Mouse (Mus musculus): Measurements from ENCODE around the gene Klf3. TPM values are rescaled to one million over a fixed set of nuclear protein-coding genes. Genes with fewer than 3 reads are reported as not detected.

The Klf3 gene
- polyA plus RNA-seq, 1 experiment from 2014 or later, result 32.5 TPM

GRCm38 (mm10) chr5:64823431-64823830 is 20.2 kb downstream of the Klf3 start:
- Histone ChIP-seq H3K4me1 (no peaks in the 10 kb centered on the region), H3K27ac (no peak overlapping the region), H3K27me3 (no peaks in the 10 kb centered on the region), H3K9me3 (no peaks in the 10 kb centered on the region), H3K4me3 (replicated peaks) (no peak overlapping the region), H3K9ac (no peak overlapping the region), H3K4me2 (no peak overlapping the region), H3K36me3 (replicated peaks) (peaks cover 75% of the 10 kb centered on the region)
- 98% methylated on average over 11 of the region's 11 CpGs for WGBS
- ATAC-seq (ENCODE audit: low FRiP score), result no peak

- ATAC-seq (ENCODE audit: low FRiP score), result no peak
- Histone ChIP-seq H3K4me2 (no peak overlapping the region), H3K27ac (no peak overlapping the region), H3K9ac (no peak overlapping the region), H3K4me1 (no peaks in the 10 kb centered on the region), H3K4me3 (replicated peaks) (no peak overlapping the region), H3K36me3 (replicated peaks) (peaks cover 78% of the 10 kb centered on the region), H3K9me3 (no peaks in the 10 kb centered on the region), H3K27me3 (no peaks in the 10 kb centered on the region)
- 94% methylated on average over 3 of the region's 3 CpGs for WGBS
These were observed 21.6 kb downstream of the Klf3 start for GRCm38 (mm10) chr5:64824765-64825164.

GRCm38 (mm10) chr5:64825496-64825895 is 22.3 kb downstream of the Klf3 start:
- no peak overlapping the region for H3K9ac ChIP-seq
- peaks cover 77% of the 10 kb centered on the region for H3K36me3 ChIP-seq (replicated peaks)

GRCm38 (mm10) chr5:64827151-64827550 is 24.0 kb downstream of the Klf3 start:
- WGBS, result 95% methylated on average over 12 of the region's 12 CpGs
- H3K27ac ChIP-seq, result no peak overlapping the region
- H3K36me3 ChIP-seq (replicated peaks), result peaks cover 66% of the 10 kb centered on the region
- no peaks in the 10 kb centered on the region for H3K4me1 ChIP-seq
- no peaks in the 10 kb centered on the region for H3K27me3 ChIP-seq
- ATAC-seq (ENCODE audit: low FRiP score), result no peak
- H3K4me2 ChIP-seq, result no peak overlapping the region
- no peak overlapping the region for H3K9ac ChIP-seq
- no peaks in the 10 kb centered on the region for H3K9me3 ChIP-seq
- no peak overlapping the region for H3K4me3 ChIP-seq (replicated peaks)

More at GRCm38 (mm10) chr5:64825496-64825895, 22.3 kb downstream of the Klf3 start:
- Histone ChIP-seq H3K27ac (no peak overlapping the region), H3K4me3 (replicated peaks) (no peak overlapping the region), H3K27me3 (no peaks in the 10 kb centered on the region), H3K4me2 (no peak overlapping the region), H3K9me3 (no peaks in the 10 kb centered on the region), H3K4me1 (no peaks in the 10 kb centered on the region)
- no peak for ATAC-seq (ENCODE audit: low FRiP score)
- WGBS, result 92% methylated on average over 7 of the region's 7 CpGs

GRCm38 (mm10) chr5:64828314-64828713 is 25.1 kb downstream of the Klf3 start:
- 93% methylated on average over 9 of the region's 9 CpGs for WGBS
- no peak overlapping the region for H3K4me2 ChIP-seq
- no peak overlapping the region for H3K4me3 ChIP-seq (replicated peaks)
- no peaks in the 10 kb centered on the region for H3K4me1 ChIP-seq
- no peak for ATAC-seq (ENCODE audit: low FRiP score)
- H3K27me3 ChIP-seq, result no peaks in the 10 kb centered on the region
- peaks cover 55% of the 10 kb centered on the region for H3K36me3 ChIP-seq (replicated peaks)
- H3K9me3 ChIP-seq, result no peaks in the 10 kb centered on the region
- H3K27ac ChIP-seq, result no peak overlapping the region
- no peak overlapping the region for H3K9ac ChIP-seq

- Histone ChIP-seq H3K9ac (no peak overlapping the region), H3K4me2 (no peak overlapping the region), H3K4me3 (replicated peaks) (no peak overlapping the region), H3K27me3 (no peaks in the 10 kb centered on the region), H3K27ac (no peak overlapping the region), H3K9me3 (no peaks in the 10 kb centered on the region), H3K36me3 (replicated peaks) (peaks cover 43% of the 10 kb centered on the region), H3K4me1 (no peaks in the 10 kb centered on the region)
- 92% methylated on average over 10 of the region's 10 CpGs for WGBS
- no peak for ATAC-seq (ENCODE audit: low FRiP score)
These were observed 26.4 kb downstream of the Klf3 start for GRCm38 (mm10) chr5:64829606-64830005.

- Histone ChIP-seq H3K36me3 (replicated peaks) (peaks cover 40% of the 10 kb centered on the region), H3K9me3 (no peaks in the 10 kb centered on the region), H3K4me3 (replicated peaks) (no peak overlapping the region), H3K27me3 (no peaks in the 10 kb centered on the region), H3K4me1 (no peaks in the 10 kb centered on the region), H3K9ac (no peak overlapping the region), H3K4me2 (no peak overlapping the region), H3K27ac (no peak overlapping the region)
- ATAC-seq (ENCODE audit: low FRiP score), result no peak
- WGBS, result 62% methylated on average over 3 of the region's 3 CpGs
These were observed 27.6 kb downstream of the Klf3 start for GRCm38 (mm10) chr5:64830773-64831172.

- no peak for ATAC-seq (ENCODE audit: low FRiP score)
- Histone ChIP-seq H3K4me1 (no peaks in the 10 kb centered on the region), H3K4me2 (no peak overlapping the region), H3K9ac (no peak overlapping the region), H3K36me3 (replicated peaks) (peaks cover 17% of the 10 kb centered on the region), H3K27me3 (no peaks in the 10 kb centered on the region), H3K9me3 (no peaks in the 10 kb centered on the region), H3K27ac (no peak overlapping the region), H3K4me3 (replicated peaks) (no peak overlapping the region)
These were observed 30.2 kb downstream of the Klf3 start for GRCm38 (mm10) chr5:64833410-64833809.

- Histone ChIP-seq H3K4me1 (no peaks in the 10 kb centered on the region), H3K27me3 (no peaks in the 10 kb centered on the region), H3K4me2 (no peak overlapping the region), H3K9ac (no peak overlapping the region), H3K9me3 (no peaks in the 10 kb centered on the region), H3K4me3 (replicated peaks) (no peak overlapping the region), H3K27ac (no peak overlapping the region), H3K36me3 (replicated peaks) (peaks cover 9% of the 10 kb centered on the region)
- no peak for ATAC-seq (ENCODE audit: low FRiP score)
- 76% methylated on average over 1 of the region's 1 CpGs for WGBS
These were observed 31.0 kb downstream of the Klf3 start for GRCm38 (mm10) chr5:64834213-64834612.

GRCm38 (mm10) chr5:64835295-64835694 is 32.1 kb downstream of the Klf3 start:
- no peaks in the 10 kb centered on the region for H3K9me3 ChIP-seq
- 89% methylated on average over 4 of the region's 4 CpGs for WGBS
- ATAC-seq (ENCODE audit: low FRiP score), result no peak
- H3K27me3 ChIP-seq, result no peaks in the 10 kb centered on the region
- H3K4me3 ChIP-seq (replicated peaks), result no peak overlapping the region
- no peak overlapping the region for H3K9ac ChIP-seq
- H3K27ac ChIP-seq, result no peak overlapping the region
- no peaks in the 10 kb centered on the region for H3K36me3 ChIP-seq (replicated peaks)
- no peak overlapping the region for H3K4me2 ChIP-seq
- H3K4me1 ChIP-seq, result no peaks in the 10 kb centered on the region; the same call in 1 of the 2 replicates

- H3K9me3 ChIP-seq, result peaks cover 7% of the 10 kb centered on the region; the same call in 1 of the 2 replicates
- no peak overlapping the region for H3K4me3 ChIP-seq (replicated peaks)
- H3K4me1 ChIP-seq, result no peaks in the 10 kb centered on the region; the same call in 1 of the 2 replicates
- H3K36me3 ChIP-seq (replicated peaks), result no peaks in the 10 kb centered on the region
- no peak for ATAC-seq (ENCODE audit: low FRiP score)
- 82% methylated on average over 6 of the region's 6 CpGs for WGBS
- H3K9ac ChIP-seq, result no peak overlapping the region
- H3K27ac ChIP-seq, result no peak overlapping the region
- no peak overlapping the region for H3K4me2 ChIP-seq
- H3K27me3 ChIP-seq, result no peaks in the 10 kb centered on the region
These were observed 35.9 kb downstream of the Klf3 start for GRCm38 (mm10) chr5:64839016-64839599.

GRCm38 (mm10) chr5:64840087-64840486 is 36.9 kb downstream of the Klf3 start:
- Histone ChIP-seq H3K9ac (no peak overlapping the region), H3K4me2 (no peak overlapping the region), H3K36me3 (replicated peaks) (no peaks in the 10 kb centered on the region), H3K9me3 (peaks cover 9% of the 10 kb centered on the region; the same call in 1 of the 2 replicates), H3K27me3 (no peaks in the 10 kb centered on the region), H3K27ac (no peak overlapping the region), H3K4me1 (no peaks in the 10 kb centered on the region; the same call in 1 of the 2 replicates), H3K4me3 (replicated peaks) (no peak overlapping the region)
- WGBS, result 65% methylated on average over 1 of the region's 1 CpGs
- ATAC-seq (ENCODE audit: low FRiP score), result no peak

- H3K4me3 ChIP-seq (replicated peaks), result no peak overlapping the region
- H3K27me3 ChIP-seq, result no peaks in the 10 kb centered on the region
- no peak overlapping the region for H3K4me2 ChIP-seq
- H3K4me1 ChIP-seq, result no peaks in the 10 kb centered on the region; the same call in 1 of the 2 replicates
- no peak overlapping the region for H3K27ac ChIP-seq
- no peak overlapping the region for H3K9ac ChIP-seq
- no peaks in the 10 kb centered on the region for H3K36me3 ChIP-seq (replicated peaks)
- H3K9me3 ChIP-seq, result peaks cover 9% of the 10 kb centered on the region; the same call in 1 of the 2 replicates
- WGBS, result 84% methylated on average over 3 of the region's 3 CpGs
- no peak for ATAC-seq (ENCODE audit: low FRiP score)
These were observed 41.4 kb downstream of the Klf3 start for GRCm38 (mm10) chr5:64844622-64845021.

All from forebrain, embryonic 12.5 days (tissue).